Mouse (Mus musculus) WW6 (cell line): Measurements from ENCODE around the gene Qprt.

Experiments
- DNase-seq: peaks from one replicate; pipeline ENCODE4 v3.0.0-alpha.2; 2013; ENCODE audit warnings: low read depth, low spot score

The Qprt gene

DNA sequence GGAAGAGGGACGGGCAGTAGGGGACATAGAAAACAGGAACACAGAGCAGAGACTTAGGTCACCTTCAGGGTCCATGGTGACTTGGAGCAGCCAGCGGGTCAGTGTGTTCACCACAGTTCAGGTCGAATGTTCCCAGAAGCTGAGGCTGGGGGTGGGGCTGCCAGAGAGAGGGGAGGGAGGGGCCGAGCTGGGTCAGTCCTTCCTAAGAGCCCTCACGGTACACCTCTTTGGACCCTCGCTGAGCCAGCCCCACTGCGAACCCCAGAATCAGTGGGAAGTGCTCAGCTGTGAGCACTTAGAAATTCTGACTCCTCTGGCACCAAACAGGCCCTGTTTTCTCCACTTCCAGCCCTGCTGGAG, at the start of gene Qprt:
Gene Qprt (minus strand): TSS at position 316 of the 360 bp plus-strand sequence.
- DNase-seq = no peak

DNA sequence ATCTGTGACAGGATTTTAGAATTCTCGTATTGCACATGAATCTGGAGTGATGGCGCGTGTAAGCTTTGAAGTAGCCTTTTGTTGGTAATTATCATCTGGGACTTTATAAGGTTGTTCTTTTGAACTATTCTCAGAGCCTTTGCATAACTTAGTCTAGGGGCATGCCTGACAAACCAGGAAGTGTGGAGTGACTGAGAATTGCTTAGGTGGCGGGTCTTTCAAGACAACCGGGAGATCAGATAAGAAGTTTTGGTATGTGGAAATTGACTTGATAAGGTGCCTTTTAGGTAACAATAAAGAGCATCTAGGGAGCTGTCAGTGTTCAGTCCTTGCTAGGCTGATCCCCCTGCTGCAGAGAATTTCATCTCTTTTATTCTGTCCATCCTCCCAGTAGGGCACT, 44.5 kb upstream of the Qprt start:
- no peak for DNase-seq

DNA sequence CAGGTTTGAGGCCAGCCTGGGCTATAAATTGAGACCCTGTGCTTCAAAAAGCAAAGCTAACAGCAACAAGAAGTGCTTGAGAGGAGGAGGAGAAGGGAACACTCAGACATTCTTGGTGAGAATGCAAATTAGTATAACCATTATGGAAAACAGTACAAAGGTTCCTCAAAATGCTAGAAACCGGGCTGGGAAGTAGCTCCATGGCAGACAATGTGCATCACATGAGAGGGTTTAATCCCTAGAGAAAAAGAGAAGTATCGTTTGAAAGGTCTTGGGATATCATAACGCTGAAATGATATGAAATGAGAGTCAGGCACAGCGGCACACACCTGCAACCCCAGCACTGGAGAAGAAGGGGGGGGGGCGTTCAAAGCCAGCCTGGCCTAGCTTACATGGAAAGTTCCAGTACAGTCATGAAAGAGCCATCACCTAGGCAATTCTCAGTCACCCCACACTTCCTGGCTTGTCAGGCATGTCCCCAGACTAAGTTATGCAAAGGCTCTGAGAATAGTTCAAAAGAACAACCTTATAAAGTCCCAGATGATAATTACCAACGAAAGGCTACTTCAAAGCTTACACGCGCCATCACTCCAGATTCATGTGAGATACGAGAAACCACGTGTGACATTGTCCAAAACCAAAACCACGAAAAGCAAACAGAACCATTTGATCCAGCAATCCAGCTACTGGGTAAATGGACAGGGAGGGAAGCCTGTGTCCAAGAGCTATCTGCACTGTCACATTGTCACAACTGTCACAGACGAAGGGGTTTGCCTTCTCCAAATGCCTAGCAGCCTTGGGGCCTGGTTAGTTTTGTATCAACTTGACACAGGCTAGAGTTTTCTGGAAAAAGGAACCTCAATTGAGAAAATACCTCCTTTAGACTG, 43.8 kb upstream of the Qprt start:
- DNase-seq = no peak

DNA sequence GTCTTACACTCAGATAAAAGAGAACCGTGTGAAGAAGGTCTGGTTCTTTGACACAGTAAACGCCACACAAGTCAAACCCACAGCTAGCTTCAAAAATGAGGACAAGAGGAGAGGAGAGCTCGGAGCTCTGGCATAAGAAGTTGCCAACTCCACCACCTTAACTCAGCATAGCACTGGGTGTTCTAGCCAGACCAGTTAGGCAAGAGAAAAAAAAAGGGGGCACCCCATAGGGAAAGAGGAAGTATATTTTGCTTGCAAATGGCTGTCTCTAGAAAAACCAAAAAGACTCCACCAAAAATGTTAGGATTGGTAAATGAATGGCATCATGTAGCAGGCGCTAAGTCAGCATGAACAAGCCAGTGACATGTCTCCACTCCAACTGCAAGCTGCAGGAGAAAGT, 42.0 kb upstream of the Qprt start:
- no peak for DNase-seq

- no peak for DNase-seq
These were observed 40.5 kb upstream of the Qprt start for GRCm38 (mm10) chr7:127162546-127162945.

GRCm38 (mm10) chr7:127157548-127157947, 35.5 kb upstream of the Qprt start:
- DNase-seq = no peak

- DNase-seq = no peak
These were observed 31.5 kb upstream of the Qprt start for GRCm38 (mm10) chr7:127153477-127153876.

- DNase-seq = no peak
These were observed 30.4 kb upstream of the Qprt start for GRCm38 (mm10) chr7:127152464-127152863.

- no peak for DNase-seq
These were observed 25.9 kb upstream of the Qprt start for GRCm38 (mm10) chr7:127147901-127148300.

DNA sequence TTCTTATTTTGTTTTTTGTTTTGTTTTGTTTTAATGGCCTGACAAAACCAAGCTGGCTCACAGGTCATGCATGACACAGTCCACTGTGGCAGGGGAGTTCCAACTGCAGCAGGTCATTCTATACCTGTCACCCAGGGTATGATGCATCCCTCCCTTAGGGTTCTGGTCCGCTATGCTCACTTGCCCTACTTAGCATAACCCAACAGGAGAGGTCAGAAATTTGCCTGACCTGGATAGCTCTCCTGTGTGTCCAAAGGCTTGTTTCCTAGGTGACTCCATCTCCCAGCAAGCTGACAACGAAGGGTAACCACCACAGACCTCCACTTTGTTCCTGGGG, 24.2 kb upstream of the Qprt start:
- DNase-seq = no peak

- no peak for DNase-seq
These were observed 23.6 kb upstream of the Qprt start for GRCm38 (mm10) chr7:127145387-127146266.

DNA sequence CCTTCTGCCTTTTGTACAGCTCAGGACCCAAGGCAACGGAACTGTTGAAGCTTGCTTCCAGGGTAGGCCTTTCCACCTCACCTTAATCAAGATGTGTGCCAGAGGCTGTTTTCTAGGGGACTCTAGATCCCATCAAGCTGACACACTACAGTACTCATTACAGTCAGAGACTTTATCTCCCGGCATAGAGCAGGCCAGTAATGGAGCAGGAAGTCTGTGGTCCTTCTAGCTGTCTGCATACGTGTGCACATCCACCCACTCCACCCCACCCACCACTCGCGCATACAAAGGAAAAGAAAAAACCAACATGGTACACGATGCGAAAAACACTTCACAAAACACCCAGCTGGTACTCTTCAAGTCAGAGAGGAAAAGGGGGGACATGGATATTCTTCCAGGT, 22.4 kb upstream of the Qprt start:
- no peak for DNase-seq

- DNase-seq = no peak
These were observed 20.6 kb upstream of the Qprt start for GRCm38 (mm10) chr7:127142666-127143065.

DNA sequence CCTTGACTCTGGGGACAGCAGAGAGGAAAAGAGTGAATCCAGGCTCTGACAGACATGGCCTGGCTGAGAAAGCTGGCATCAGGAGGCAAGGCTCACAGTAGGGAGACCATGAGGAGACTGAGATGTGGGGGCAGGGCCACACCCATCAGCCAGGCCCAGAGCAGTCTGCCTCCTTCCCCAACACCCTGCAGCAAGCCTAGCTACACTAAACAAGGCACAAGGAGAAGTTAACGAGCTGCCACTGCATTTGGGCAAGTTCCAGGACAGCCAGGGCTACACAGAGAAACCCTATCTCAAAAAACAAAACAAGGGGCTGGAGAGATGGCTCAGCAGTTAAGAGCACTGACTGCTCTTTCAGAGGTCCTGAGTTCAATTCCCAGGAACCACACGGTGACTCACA, 20.2 kb upstream of the Qprt start:
- no peak for DNase-seq

GRCm38 (mm10) chr7:127140623-127141404, 18.8 kb upstream of the Qprt start:
- no peak for DNase-seq

GRCm38 (mm10) chr7:127139562-127139961, 17.5 kb upstream of the Qprt start:
- DNase-seq = no peak

DNA sequence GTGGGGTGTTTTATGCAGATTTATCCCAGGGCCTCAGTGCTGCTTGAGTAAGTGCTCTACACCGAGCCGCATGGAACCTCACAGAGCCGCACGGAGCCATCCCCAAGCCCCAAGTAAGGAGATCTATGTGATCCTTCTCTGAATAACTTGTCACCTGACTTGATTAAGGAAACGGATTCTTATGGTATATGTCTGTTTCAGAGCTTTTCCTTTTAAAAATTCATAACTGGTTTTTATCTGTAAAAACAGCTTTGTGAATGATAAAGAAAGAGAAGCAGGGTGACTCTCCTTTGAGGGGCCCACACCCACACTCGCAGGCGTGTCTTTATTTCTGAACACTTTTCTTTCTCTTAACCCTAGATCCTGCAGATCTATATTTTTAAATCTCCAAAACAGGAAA, 17.1 kb upstream of the Qprt start:
- DNase-seq = no peak

GRCm38 (mm10) chr7:127137262-127138017, 15.4 kb upstream of the Qprt start, which contains the start of gene Spn:
TSS of gene Spn (minus strand) at chr7:127137823.
- no peak for DNase-seq

- DNase-seq = no peak
These were observed 14.4 kb upstream of the Qprt start for GRCm38 (mm10) chr7:127136181-127137071.

- DNase-seq = no peak
These were observed 12.9 kb upstream of the Qprt start for GRCm38 (mm10) chr7:127134821-127135447.
